Mouse (Mus musculus) ES-E14 (cell line): Measurements from ENCODE around the gene Sag.

Experiments
- CHD2 ChIP-seq: IDR thresholded peaks from 2 replicates; pipeline ENCODE4 v1.6.1; 2014; ENCODE audit warnings: mild to moderate bottlenecking, low read depth, low read length, inconsistent platforms
- HCFC1 ChIP-seq: IDR thresholded peaks from 2 replicates; pipeline ENCODE4 v1.6.1; 2012; ENCODE audit warnings: low read length, inconsistent platforms, borderline replicate concordance; ENCODE audit not compliant: insufficient read depth
- MAFK ChIP-seq: IDR thresholded peaks from 2 replicates; pipeline ENCODE4 v1.6.1; 2014; ENCODE audit warnings: mild to moderate bottlenecking, low read depth, low read length, inconsistent platforms; ENCODE audit not compliant: insufficient read depth
- ZC3H11A ChIP-seq: IDR thresholded peaks from 2 replicates; pipeline ENCODE4 v1.6.1; 2012; ENCODE audit warnings: low read depth, mild to moderate bottlenecking, inconsistent platforms, low read length, borderline replicate concordance
- ZNF384 ChIP-seq: IDR thresholded peaks from 2 replicates; pipeline ENCODE4 v1.6.1; 2012; ENCODE audit warnings: low read depth, low read length, inconsistent platforms

DNA sequence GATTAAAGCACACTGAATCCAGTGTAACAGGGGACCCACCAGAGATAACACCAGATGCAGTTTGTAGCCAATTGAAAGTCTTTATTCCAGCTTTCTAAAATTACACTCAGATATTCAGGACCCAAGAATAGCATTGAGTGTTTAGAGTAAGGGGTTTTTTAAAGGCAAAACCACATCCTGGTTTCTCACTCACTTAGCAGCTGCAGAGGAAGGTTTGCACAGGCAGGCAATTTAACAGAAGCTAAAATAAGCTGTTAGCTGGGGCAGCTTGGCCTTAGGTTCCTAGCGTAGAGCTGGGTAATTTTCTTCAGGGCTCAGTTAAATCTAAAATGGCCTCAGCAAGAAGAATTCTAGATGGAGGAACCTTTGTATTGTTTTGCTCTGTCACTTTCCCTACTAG, 63.2 kb downstream of the Sag start:
- TF ChIP-seq HCFC1 (no peak), CHD2 (no peak), MAFK (no peak), ZNF384 (no peak), ZC3H11A (no peak)
